Mouse (Mus musculus): ENCODE data around the gene Chd4. TPM values are rescaled to one million over a fixed set of nuclear protein-coding genes. Genes with fewer than 3 reads are reported as not detected.

Gene Chd4
- total and polyA plus RNA-seq, 3 experiments = 28.3 to 113 (median 97.1) TPM

- TF ChIP-seq EP300 (IDR thresholded peaks at IDR 0.05; ENCODE audit: insufficient read depth, low read depth, low read length) (peak; percentile 55; the same call in 1 of the 2 replicates), CTCF (IDR thresholded peaks at IDR 0.05) (peak; percentile 79), POLR2A (IDR thresholded peaks at IDR 0.05; ENCODE audit: insufficient read depth, low read depth, low read length) (peak; percentile 95)
- Histone ChIP-seq H3K36me3 (ENCODE audit: control insufficient read depth, insufficient read depth, low read length) (peaks cover 3% of the 10 kb centered on the region; the same call in 1 of the 2 replicates), H3K4me3 (peak within 1 kb of the TSS; percentile 95), H3K9ac (ENCODE audit: low read depth, low read length) (peak within 1 kb of the TSS; percentile 94), H3K27me3 (ENCODE audit: control insufficient read depth, insufficient read depth, low read length) (no peaks in the 10 kb centered on the region), H3K4me1 (ENCODE audit: control insufficient read depth, insufficient read depth, low read length) (peaks cover 31% of the 10 kb centered on the region), H3K27ac (peak within 1 kb of the TSS; percentile 90), H3K79me2 (replicated peaks; ENCODE audit: control insufficient read depth, insufficient read depth, low read length) (peaks cover 2% of the 10 kb centered on the region)
- under 1% methylated on average over 16 of the region's 16 CpGs for WGBS
- intact Hi-C loops (cut with DNase I) = no loop called here
- peak; percentile 89 to 91 for DNase-seq
These were observed 49.2 kb downstream of the Chd4 start, which contains the start of gene Iffo1 for GRCm38 (mm10) chr6:125145001-125145400. Gene Iffo1, plus strand, starts transcription at chr6:125145241.

DNA sequence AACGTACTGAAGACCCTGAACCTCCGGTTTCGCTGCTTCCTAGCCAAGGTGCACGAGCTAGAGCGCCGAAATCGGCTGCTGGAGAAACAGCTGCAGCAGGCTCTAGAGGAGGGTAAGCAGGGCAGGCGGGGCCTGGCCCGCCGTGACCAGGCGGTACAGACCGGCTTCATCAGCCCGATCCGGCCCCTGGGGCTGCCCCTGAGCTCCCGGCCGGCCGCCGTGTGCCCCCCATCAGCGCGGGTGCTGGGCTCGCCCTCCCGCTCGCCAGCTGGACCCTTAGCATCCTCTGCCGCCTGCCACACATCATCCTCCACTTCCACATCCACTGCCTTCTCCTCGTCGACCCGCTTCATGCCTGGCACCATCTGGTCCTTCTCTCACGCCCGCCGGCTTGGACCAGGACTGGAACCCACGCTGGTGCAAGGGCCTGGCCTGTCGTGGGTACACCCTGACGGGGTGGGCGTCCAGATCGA, 49.7 kb downstream of the Chd4 start:
- H3K36me3 ChIP-seq (ENCODE audit: control insufficient read depth, insufficient read depth, low read length) = peaks cover 3% of the 10 kb centered on the region; the same call in 1 of the 2 replicates
- peak overlapping the region; percentile 90 for H3K27ac ChIP-seq
- peaks cover 2% of the 10 kb centered on the region for H3K79me2 ChIP-seq (replicated peaks; ENCODE audit: control insufficient read depth, insufficient read depth, low read length)
- peak overlapping the region; percentile 95 for H3K4me3 ChIP-seq
- H3K9ac ChIP-seq (ENCODE audit: low read depth, low read length) = peak overlapping the region; percentile 94
- DNase-seq = peak in 1 of 2 experiments; percentile 55
- under 1% methylated on average over 35 of the region's 35 CpGs for WGBS
- TF ChIP-seq EP300 (IDR thresholded peaks at IDR 0.05; ENCODE audit: insufficient read depth, low read depth, low read length) = no peak
- H3K27me3 ChIP-seq (ENCODE audit: control insufficient read depth, insufficient read depth, low read length) = no peaks in the 10 kb centered on the region
- intact Hi-C loops (cut with DNase I) = no loop called here
- peaks cover 32% of the 10 kb centered on the region for H3K4me1 ChIP-seq (ENCODE audit: control insufficient read depth, insufficient read depth, low read length)

GRCm38 (mm10) chr6:125146148-125146547, 50.4 kb downstream of the Chd4 start:
- Histone ChIP-seq H3K4me3 (peak overlapping the region; percentile 95), H3K27ac (peak overlapping the region; percentile 89), H3K27me3 (ENCODE audit: control insufficient read depth, insufficient read depth, low read length) (no peaks in the 10 kb centered on the region), H3K4me1 (ENCODE audit: control insufficient read depth, insufficient read depth, low read length) (peaks cover 32% of the 10 kb centered on the region), H3K79me2 (replicated peaks; ENCODE audit: control insufficient read depth, insufficient read depth, low read length) (peaks cover 2% of the 10 kb centered on the region), H3K36me3 (ENCODE audit: control insufficient read depth, insufficient read depth, low read length) (peaks cover 3% of the 10 kb centered on the region; the same call in 1 of the 2 replicates), H3K9ac (ENCODE audit: low read depth, low read length) (peak overlapping the region; percentile 23; the same call in 1 of the 2 replicates)
- DNase-seq = peak in 1 of 2 experiments; percentile 14
- 21% methylated on average over 7 of the region's 7 CpGs for WGBS
- no peak for TF ChIP-seq POLR2A (IDR thresholded peaks at IDR 0.05; ENCODE audit: insufficient read depth, low read depth, low read length)
- no peak for TF ChIP-seq CTCF (IDR thresholded peaks at IDR 0.05)
- TF ChIP-seq EP300 (IDR thresholded peaks at IDR 0.05; ENCODE audit: insufficient read depth, low read depth, low read length) = no peak
- intact Hi-C loops (cut with DNase I) = loop anchor here (2.0 kb wide), 1 partner anchor 15 kb away; no protein-coding TSS in a partner anchor

GRCm38 (mm10) chr6:125146797-125147196, 51.0 kb downstream of the Chd4 start:
- H3K79me2 ChIP-seq (replicated peaks; ENCODE audit: control insufficient read depth, insufficient read depth, low read length) = peaks cover 2% of the 10 kb centered on the region
- H3K27ac ChIP-seq = peak overlapping the region; percentile 89
- intact Hi-C loops (cut with DNase I) = loop anchor here (2.0 kb wide), 1 partner anchor 14 kb away; no protein-coding TSS in a partner anchor
- peak; percentile 59 to 73 for DNase-seq
- peak overlapping the region; percentile 40; the same call in 1 of the 2 replicates for H3K9ac ChIP-seq (ENCODE audit: low read depth, low read length)
- TF ChIP-seq CTCF (IDR thresholded peaks at IDR 0.05) (no peak), POLR2A (IDR thresholded peaks at IDR 0.05; ENCODE audit: insufficient read depth, low read depth, low read length) (no peak), EP300 (IDR thresholded peaks at IDR 0.05; ENCODE audit: insufficient read depth, low read depth, low read length) (0 out of 2 replicates have a peak, but pooled peaks have one; percentile 42)
- 13% methylated on average over 4 of the region's 4 CpGs for WGBS
- H3K4me3 ChIP-seq = peak overlapping the region; percentile 95
- no peaks in the 10 kb centered on the region for H3K27me3 ChIP-seq (ENCODE audit: control insufficient read depth, insufficient read depth, low read length)
- H3K36me3 ChIP-seq (ENCODE audit: control insufficient read depth, insufficient read depth, low read length) = peaks cover 3% of the 10 kb centered on the region; the same call in 1 of the 2 replicates
- peaks cover 32% of the 10 kb centered on the region for H3K4me1 ChIP-seq (ENCODE audit: control insufficient read depth, insufficient read depth, low read length)

GRCm38 (mm10) chr6:125147329-125147728, 51.5 kb downstream of the Chd4 start:
- H3K27ac ChIP-seq = peak overlapping the region; percentile 89
- peak overlapping the region; percentile 95 for H3K4me3 ChIP-seq
- no peaks in the 10 kb centered on the region for H3K27me3 ChIP-seq (ENCODE audit: control insufficient read depth, insufficient read depth, low read length)
- peaks cover 32% of the 10 kb centered on the region for H3K4me1 ChIP-seq (ENCODE audit: control insufficient read depth, insufficient read depth, low read length)
- peaks cover 3% of the 10 kb centered on the region; the same call in 1 of the 2 replicates for H3K36me3 ChIP-seq (ENCODE audit: control insufficient read depth, insufficient read depth, low read length)
- DNase-seq = no peak
- H3K79me2 ChIP-seq (replicated peaks; ENCODE audit: control insufficient read depth, insufficient read depth, low read length) = peaks cover 2% of the 10 kb centered on the region
- intact Hi-C loops (cut with DNase I) = loop anchor here (2.0 kb wide), 1 partner anchor 13 kb away; no protein-coding TSS in a partner anchor
- peak overlapping the region; percentile 40 for H3K9ac ChIP-seq (ENCODE audit: low read depth, low read length)
- WGBS = 38% methylated on average over 10 of the region's 10 CpGs
- TF ChIP-seq EP300 (IDR thresholded peaks at IDR 0.05; ENCODE audit: insufficient read depth, low read depth, low read length) (no peak), CTCF (IDR thresholded peaks at IDR 0.05) (no peak), POLR2A (IDR thresholded peaks at IDR 0.05; ENCODE audit: insufficient read depth, low read depth, low read length) (no peak)

All from heart, adult 2 months (tissue).